Mouse (Mus musculus) embryonic facial prominence, embryonic 14.5 days (tissue): ENCODE data around the gene Dnttip1. TPM values are rescaled to one million over a fixed set of nuclear protein-coding genes. Genes with fewer than 3 reads are reported as not detected.
A peak's percentile ranks its signal among the peaks of the same experiment; 100 is the strongest.

Source experiments
- ATAC-seq: fragments of 200-750 bp; cut with Nextera tagmentation; 2 replicates; pipeline ENCODE4 v1.8.0; 2017; ENCODE audit warnings: low read depth, moderate number of reproducible peaks, moderate TSS enrichment
- DNase-seq: peaks from one replicate; pipeline ENCODE4 v3.0.0-alpha.2; 2015; ENCODE audit warnings: low spot score
- H3K27ac ChIP-seq: fragments of 300-500 bp; sonication (generic); replicated peaks from 2 replicates; pipeline ENCODE4 v1.5.1; 2014; ENCODE audit warnings: low read depth, mild to moderate bottlenecking, low read length, moderate library complexity
- H3K27me3 ChIP-seq: fragments of 300-500 bp; sonication (generic); replicated peaks from 2 replicates; pipeline ENCODE4 v1.6.1; 2014; ENCODE audit warnings: low read length; ENCODE audit not compliant: control insufficient read depth, insufficient read depth
- H3K36me3 ChIP-seq: fragments of 300-500 bp; sonication (generic); 2 replicates; pipeline ENCODE4 v1.6.1; 2014; ENCODE audit warnings: low read length, mixed read lengths; ENCODE audit not compliant: control insufficient read depth, insufficient read depth
- H3K4me1 ChIP-seq: fragments of 300-500 bp; sonication (generic); 2 replicates; pipeline ENCODE4 v1.6.1; 2014; ENCODE audit warnings: antibody characterized with exemption, low read length; ENCODE audit not compliant: control insufficient read depth, insufficient read depth
- H3K4me2 ChIP-seq: fragments of 300-500 bp; sonication (generic); 2 replicates; pipeline ENCODE4 v1.6.1; 2014; ENCODE audit warnings: low read depth, mild to moderate bottlenecking, low read length, moderate library complexity, mixed read lengths
- H3K4me3 ChIP-seq: fragments of 300-500 bp; sonication (generic); 2 replicates; pipeline ENCODE4 v1.5.1; 2014; ENCODE audit warnings: low read depth, mild to moderate bottlenecking, low read length
- H3K9ac ChIP-seq: fragments of 300-500 bp; sonication (generic); 2 replicates; pipeline ENCODE4 v1.6.1; 2014; ENCODE audit warnings: low read depth, mild to moderate bottlenecking, low read length, moderate library complexity, mixed read lengths
- H3K9me3 ChIP-seq: fragments of 300-500 bp; sonication (generic); 2 replicates; pipeline ENCODE4 v1.6.1; 2016; ENCODE audit warnings: low read length; ENCODE audit not compliant: control insufficient read depth
- WGBS: fragments of 180-500 bp; shearing (Covaris S2); extraction: QIAGEN DNeasy Blood & Tissue Kit; methylation state at CpG from one replicate; pipeline ENCODE4 v1.1.7; 2014; 5-methylcytosine and 5-hydroxymethylcytosine counted together
- polyA plus RNA-seq: library from polyadenylated mRNA; unstranded; fragments of >200 nt; fragmentation: Nextera tagmentation; extraction: Ambion mirVana; gene quantifications from 2 replicates; pipeline ENCODE4 v1.2.1, GENCODE M21; 2014

Dnttip1 gene
- polyA plus RNA-seq, 1 experiment from 2014 or later, result 60.9 TPM

DNA sequence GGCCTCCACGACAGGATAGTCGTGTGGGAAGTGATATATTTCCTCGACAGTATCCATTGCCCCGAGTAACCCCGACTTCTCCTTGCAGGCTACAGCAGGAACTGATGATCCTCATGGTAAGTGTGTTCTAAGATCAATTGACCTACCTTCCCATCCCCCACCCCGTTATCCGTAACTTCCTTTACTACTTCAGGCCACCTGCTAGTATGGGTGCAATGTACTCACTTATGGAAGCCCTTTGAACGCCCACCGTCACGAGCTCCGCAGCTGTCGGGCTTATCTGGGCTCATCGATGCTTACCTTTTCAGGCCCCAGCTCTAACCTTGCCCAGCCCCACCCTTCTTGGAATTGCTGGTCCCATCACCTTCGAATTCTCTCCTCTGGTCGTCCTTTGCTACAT lies 24.5 kb downstream of the Dnttip1 start:
- H3K36me3 ChIP-seq, result peaks cover 42% of the 10 kb centered on the region

GRCm38 (mm10) chr2:164771123-164771522 lies 25.3 kb downstream of the Dnttip1 start:
- peak overlapping the region; percentile 82 for H3K9ac ChIP-seq
- no peak for ATAC-seq
- H3K4me1 ChIP-seq, result peaks cover 18% of the 10 kb centered on the region; the same call in 1 of the 2 replicates
- no peaks in the 10 kb centered on the region for H3K9me3 ChIP-seq
- H3K27me3 ChIP-seq, result no peaks in the 10 kb centered on the region
- peak overlapping the region; percentile 93 for H3K4me2 ChIP-seq
- H3K36me3 ChIP-seq, result peaks cover 34% of the 10 kb centered on the region
- peak overlapping the region; percentile 93 for H3K4me3 ChIP-seq
- WGBS, result 74% methylated on average over 8 of the region's 8 CpGs
- no peak overlapping the region for H3K27ac ChIP-seq
- DNase-seq, result no peak

More for the DNA sequence above, 24.5 kb downstream of the Dnttip1 start:
- Histone ChIP-seq H3K4me1 (peaks cover 18% of the 10 kb centered on the region; the same call in 1 of the 2 replicates), H3K27ac (0 out of 2 replicates have a peak overlapping the region, but pooled peaks have one; percentile 48), H3K4me3 (peak overlapping the region; percentile 93), H3K9ac (peak overlapping the region; percentile 82), H3K27me3 (no peaks in the 10 kb centered on the region), H3K9me3 (no peaks in the 10 kb centered on the region), H3K4me2 (peak overlapping the region; percentile 93)
- WGBS, result 4% methylated on average over 15 of the region's 15 CpGs
- DNase-seq (no peak), ATAC-seq (no peak)

DNA sequence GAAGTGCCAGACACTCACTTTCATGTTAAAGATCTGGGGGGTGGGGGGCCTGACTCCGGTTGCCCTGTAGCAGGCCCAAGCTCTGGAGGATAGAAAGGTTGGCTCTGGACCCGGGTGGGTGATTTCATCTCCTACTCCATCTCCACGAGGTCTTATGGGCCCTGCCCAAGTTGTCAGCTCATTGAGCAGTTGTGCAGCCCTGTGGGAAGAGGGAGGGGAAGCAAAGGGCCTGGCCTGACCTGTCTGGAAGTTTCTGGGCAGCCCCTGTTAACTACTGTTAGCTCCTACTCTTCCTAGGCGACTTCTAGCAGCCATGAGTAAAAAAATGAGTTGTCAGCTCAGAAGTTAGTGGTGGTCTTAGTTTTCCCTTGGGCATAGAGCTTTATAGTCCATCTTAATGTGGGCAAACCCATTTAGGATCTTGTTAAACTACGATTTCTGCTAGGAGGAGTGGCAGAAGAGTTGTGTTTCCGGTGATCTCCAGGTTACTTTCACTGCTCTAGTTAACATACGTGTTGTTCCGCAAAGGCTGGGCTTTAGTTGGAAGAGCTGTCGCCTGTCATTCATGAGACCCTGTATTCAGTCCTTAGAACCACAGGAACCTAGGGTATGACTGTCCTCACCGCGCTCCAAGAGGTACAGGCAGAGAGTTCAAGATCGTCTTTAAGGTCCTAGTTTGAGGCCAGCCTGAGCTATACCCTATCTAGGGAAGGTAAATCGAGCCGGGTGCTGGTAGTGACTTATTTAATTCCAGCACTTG lies 27.6 kb downstream of the Dnttip1 start:
- H3K4me3 ChIP-seq, result no peak overlapping the region
- ATAC-seq, result no peak
- DNase-seq, result no peak
- H3K4me2 ChIP-seq, result no peak overlapping the region
- no peak overlapping the region for H3K27ac ChIP-seq
- no peak overlapping the region for H3K9ac ChIP-seq
- peaks cover 18% of the 10 kb centered on the region; the same call in 1 of the 2 replicates for H3K4me1 ChIP-seq
- peaks cover 15% of the 10 kb centered on the region for H3K36me3 ChIP-seq
- H3K9me3 ChIP-seq, result no peaks in the 10 kb centered on the region
- no peaks in the 10 kb centered on the region for H3K27me3 ChIP-seq
- 79% methylated on average over 14 of the region's 14 CpGs for WGBS

DNA sequence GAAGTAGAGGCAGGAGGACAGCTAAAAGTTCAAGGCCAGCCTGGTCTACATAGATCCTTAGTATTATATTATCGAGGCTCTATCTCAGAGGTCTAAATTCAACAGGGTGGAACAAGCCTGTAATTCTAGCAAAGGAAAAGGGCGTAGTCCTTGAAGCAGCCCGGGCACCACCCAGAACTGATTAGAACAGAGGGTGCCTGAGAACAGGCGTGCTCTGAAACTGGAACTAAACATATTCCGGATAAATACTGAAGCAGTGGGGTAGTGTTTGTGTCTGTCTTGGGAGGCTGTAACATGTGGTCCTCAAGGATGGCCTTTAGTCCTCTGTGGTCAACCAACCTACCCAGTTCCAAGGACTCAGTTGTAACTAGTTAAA lies 28.2 kb downstream of the Dnttip1 start:
- peaks cover 18% of the 10 kb centered on the region; the same call in 1 of the 2 replicates for H3K4me1 ChIP-seq
- ATAC-seq, result no peak
- H3K9me3 ChIP-seq, result no peaks in the 10 kb centered on the region
- H3K4me2 ChIP-seq, result no peak overlapping the region
- H3K4me3 ChIP-seq, result no peak overlapping the region
- peaks cover 15% of the 10 kb centered on the region for H3K36me3 ChIP-seq
- no peak overlapping the region for H3K27ac ChIP-seq
- DNase-seq, result no peak
- no peaks in the 10 kb centered on the region for H3K27me3 ChIP-seq
- 83% methylated on average over 5 of the region's 5 CpGs for WGBS
- no peak overlapping the region for H3K9ac ChIP-seq

- peaks cover 9% of the 10 kb centered on the region; the same call in 1 of the 2 replicates for H3K4me1 ChIP-seq
- peaks cover 15% of the 10 kb centered on the region for H3K36me3 ChIP-seq
- H3K4me2 ChIP-seq, result no peak overlapping the region
- H3K4me3 ChIP-seq, result no peak overlapping the region
- no peaks in the 10 kb centered on the region for H3K9me3 ChIP-seq
- 85% methylated on average over 6 of the region's 6 CpGs for WGBS
- H3K27me3 ChIP-seq, result no peaks in the 10 kb centered on the region
- no peak for DNase-seq
- H3K9ac ChIP-seq, result no peak overlapping the region
- no peak overlapping the region for H3K27ac ChIP-seq
- ATAC-seq, result no peak
Measured at GRCm38 (mm10) chr2:164776130-164776529, 30.3 kb downstream of the Dnttip1 start.

DNA sequence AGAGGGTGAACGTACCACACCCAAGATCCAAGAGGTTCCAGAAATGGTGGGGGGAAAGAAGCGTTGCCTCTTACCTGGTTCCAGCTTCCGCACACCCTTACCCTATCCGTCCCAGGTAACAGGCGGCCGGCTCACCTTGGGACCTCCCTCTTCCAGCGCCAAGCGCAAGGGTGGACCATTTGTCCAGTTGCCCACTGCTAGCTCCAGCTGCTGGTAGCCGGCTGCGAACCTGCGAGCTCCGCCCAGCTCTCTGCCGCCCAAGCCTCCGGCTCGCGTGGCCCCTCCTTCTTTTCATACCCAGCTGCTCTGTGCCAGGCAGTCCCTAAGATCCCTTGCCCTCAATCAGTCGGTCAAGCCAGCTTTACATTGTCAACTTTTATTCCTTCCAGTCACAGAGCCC lies 31.0 kb downstream of the Dnttip1 start:
- ATAC-seq, result no peak
- H3K4me2 ChIP-seq, result no peak overlapping the region
- DNase-seq, result no peak
- WGBS, result 57% methylated on average over 14 of the region's 17 CpGs
- H3K4me1 ChIP-seq, result peaks cover 6% of the 10 kb centered on the region; the same call in 1 of the 2 replicates
- H3K4me3 ChIP-seq, result no peak overlapping the region
- no peak overlapping the region for H3K9ac ChIP-seq
- H3K27ac ChIP-seq, result no peak overlapping the region
- H3K27me3 ChIP-seq, result no peaks in the 10 kb centered on the region
- no peaks in the 10 kb centered on the region for H3K9me3 ChIP-seq
- H3K36me3 ChIP-seq, result peaks cover 12% of the 10 kb centered on the region

DNA sequence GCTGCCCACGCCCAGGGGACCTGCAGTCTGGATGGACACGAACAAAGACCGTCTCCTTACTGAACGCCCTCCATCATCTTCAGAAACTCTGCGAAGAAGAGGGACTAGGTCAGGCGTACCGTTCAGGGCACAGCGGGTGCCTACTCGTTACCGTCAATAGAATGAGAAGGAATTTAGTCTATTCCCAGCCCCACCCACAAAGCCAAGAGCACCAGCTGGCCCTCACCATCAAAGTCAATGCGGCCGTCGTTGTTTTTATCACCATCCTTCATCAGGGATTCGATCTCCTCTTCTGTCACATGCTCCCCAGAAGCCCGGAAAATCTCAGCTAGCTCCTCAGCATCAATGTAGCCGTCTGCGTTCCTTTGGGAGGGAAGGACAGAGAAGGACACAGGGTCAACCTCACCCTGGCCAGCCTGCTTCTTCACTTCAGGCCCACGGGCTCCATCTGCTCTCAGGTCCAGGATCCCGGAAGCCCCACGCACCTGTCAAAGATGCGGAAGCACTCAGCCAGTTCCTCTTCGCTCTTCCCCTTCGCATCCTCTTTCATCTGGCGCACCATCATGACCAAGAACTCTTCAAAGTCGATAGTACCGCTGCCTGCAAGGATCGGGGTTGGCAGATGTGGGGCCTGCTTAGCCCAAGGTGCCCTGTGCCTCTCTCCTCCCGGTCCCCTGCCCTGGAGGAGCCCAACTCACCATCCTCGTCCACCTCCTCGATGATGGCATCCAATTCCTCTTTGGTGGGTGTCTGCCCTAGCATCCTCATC lies 31.6 kb downstream of the Dnttip1 start:
- Histone ChIP-seq H3K9me3 (no peaks in the 10 kb centered on the region), H3K27me3 (no peaks in the 10 kb centered on the region), H3K36me3 (peaks cover 6% of the 10 kb centered on the region; the same call in 1 of the 2 replicates), H3K4me1 (no peaks in the 10 kb centered on the region; the same call in 1 of the 2 replicates), H3K9ac (no peak overlapping the region), H3K27ac (no peak overlapping the region), H3K4me3 (no peak overlapping the region), H3K4me2 (0 out of 2 replicates have a peak overlapping the region, but pooled peaks have one; percentile 10)
- DNase-seq, result no peak
- ATAC-seq, result no peak
- WGBS, result 79% methylated on average over 30 of the region's 30 CpGs

DNA sequence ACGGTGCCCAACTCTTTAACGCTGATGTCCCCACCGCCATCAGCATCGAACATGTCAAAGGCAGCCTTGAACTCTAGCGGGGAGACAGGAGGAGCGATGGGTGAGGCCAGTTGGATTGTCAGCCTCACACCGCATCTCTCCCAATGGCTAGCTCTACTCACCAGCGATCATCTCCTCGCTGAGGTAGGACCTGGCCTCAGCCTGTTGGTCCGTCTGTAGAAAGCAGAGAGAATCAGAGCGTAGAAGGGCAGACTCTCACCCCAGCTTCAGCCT lies 32.2 kb downstream of the Dnttip1 start:
- Histone ChIP-seq H3K4me2 (0 out of 2 replicates have a peak overlapping the region, but pooled peaks have one; percentile 10), H3K4me3 (no peak overlapping the region), H3K9me3 (no peaks in the 10 kb centered on the region), H3K4me1 (no peaks in the 10 kb centered on the region), H3K36me3 (peaks cover 4% of the 10 kb centered on the region; the same call in 1 of the 2 replicates), H3K9ac (no peak overlapping the region), H3K27me3 (no peaks in the 10 kb centered on the region), H3K27ac (no peak overlapping the region)
- no peak for ATAC-seq
- no peak for DNase-seq
- WGBS, result 90% methylated on average over 11 of the region's 11 CpGs
